Comparison of ENCODE assay signal across 8 mouse cellular contexts in the genomic region with DNA sequence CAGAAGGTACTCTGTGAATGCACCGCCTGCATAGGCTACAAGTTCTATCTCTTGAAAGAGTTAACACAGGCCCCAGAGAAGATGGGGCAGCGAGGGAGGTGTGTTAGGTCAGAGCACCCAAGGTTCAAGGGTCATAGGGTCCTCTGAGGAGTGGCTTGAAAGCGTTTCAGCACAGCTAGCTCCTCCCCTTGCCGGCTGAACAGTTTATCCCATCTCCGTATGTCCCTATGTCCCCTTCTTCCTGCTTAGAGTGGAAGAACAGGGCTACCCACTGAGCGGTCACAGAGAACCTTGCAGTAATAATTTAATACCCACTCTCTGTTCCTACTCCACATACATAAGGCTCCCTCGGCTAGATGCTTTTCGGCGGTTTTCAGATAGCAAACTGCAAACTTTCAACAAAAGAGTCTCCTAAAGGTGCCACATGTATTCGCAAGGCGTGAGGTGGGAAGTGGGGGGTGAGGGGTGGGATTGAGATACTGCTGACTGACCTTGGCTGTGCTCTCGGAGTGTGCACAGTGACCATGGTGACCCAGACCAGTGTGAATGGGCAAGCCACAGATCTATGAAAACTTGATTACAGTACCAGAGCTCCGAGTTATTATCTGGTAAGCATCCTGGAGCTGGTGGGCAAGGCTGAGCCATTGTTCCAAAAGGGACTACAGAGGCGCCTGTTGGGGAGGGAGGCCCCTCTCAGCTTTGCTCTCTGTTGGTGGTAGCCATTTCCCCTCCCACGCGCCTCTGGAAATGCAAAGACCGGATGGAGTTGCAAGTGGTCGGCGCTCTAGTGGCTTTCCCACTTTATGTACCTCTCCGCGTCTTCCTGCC. TPM values are rescaled to one million over a fixed set of nuclear protein-coding genes. Genes with fewer than 3 reads are reported as not detected.
DNase-seq lines count a peak whose midpoint lies in the region; ATAC-seq and TF ChIP-seq lines count a peak whose summit lies in the region.

Gene Scd2, plus strand, starts transcription at position 734 of the 828 bp plus-strand sequence.

- peaks cover 31% of the 10 kb centered on the region for H3K4me1 ChIP-seq in lung, embryonic 14.5 days (ENCODE audit: insufficient read depth)
- peaks cover 57% of the 10 kb centered on the region for H3K4me1 ChIP-seq in forebrain, embryonic 13.5 days
- H3K4me1 ChIP-seq in liver, embryonic 16.5 days (ENCODE audit: control insufficient read depth, low read depth, low read length): peaks cover 55% of the 10 kb centered on the region
- peaks cover 7% of the 10 kb centered on the region; the same call in 1 of the 2 replicates for H3K4me1 ChIP-seq in stomach, postnatal 0 days (replicated peaks; ENCODE audit: control insufficient read depth, insufficient read depth)

- peak within 1 kb of the TSS; percentile 90 for H3K4me2 ChIP-seq in lung, embryonic 14.5 days
- H3K4me2 ChIP-seq in forebrain, embryonic 13.5 days: peak within 1 kb of the TSS; percentile 99
- peak within 1 kb of the TSS; percentile 91 for H3K4me2 ChIP-seq in liver, embryonic 16.5 days (ENCODE audit: low read depth, low read length)
- H3K4me2 ChIP-seq in stomach, postnatal 0 days (replicated peaks; ENCODE audit: low read depth): peak within 1 kb of the TSS; percentile 75

- H3K27ac ChIP-seq in lung, embryonic 14.5 days (ENCODE audit: low read depth): peak within 1 kb of the TSS; percentile 95
- peak within 1 kb of the TSS; percentile 99 for H3K27ac ChIP-seq in forebrain, embryonic 13.5 days
- peak within 1 kb of the TSS; percentile 93 for H3K27ac ChIP-seq in liver, embryonic 16.5 days (ENCODE audit: low read length)
- peak within 1 kb of the TSS; percentile 92 for H3K27ac ChIP-seq in stomach, postnatal 0 days (replicated peaks)

- no peak for TF ChIP-seq CTCF in lung, embryonic 14.5 days (IDR thresholded peaks at IDR 0.05; ENCODE audit: low read depth)
- TF ChIP-seq CTCF in stomach, postnatal 0 days (IDR thresholded peaks at IDR 0.05; ENCODE audit: low read depth): no peak

- TF ChIP-seq EP300 in stomach, postnatal 0 days (optimal IDR thresholded peaks at IDR 0.05): no peak

- WGBS in lung, embryonic 14.5 days: 2% methylated on average over 21 of the region's 21 CpGs
- 1% methylated on average over 21 of the region's 21 CpGs for WGBS in forebrain, embryonic 13.5 days
- WGBS in liver, embryonic 16.5 days (ENCODE audit: insufficient replicate concordance): 2% methylated on average over 21 of the region's 21 CpGs
- 5% methylated on average over 21 of the region's 21 CpGs for WGBS in stomach, postnatal 0 days

- H3K36me3 ChIP-seq in lung, embryonic 14.5 days (ENCODE audit: insufficient read depth): peaks cover 33% of the 10 kb centered on the region
- H3K36me3 ChIP-seq in forebrain, embryonic 13.5 days (ENCODE audit: poor library complexity, severe bottlenecking): peaks cover 34% of the 10 kb centered on the region
- H3K36me3 ChIP-seq in liver, embryonic 16.5 days (ENCODE audit: control insufficient read depth, insufficient read depth): peaks cover under 1% of the 10 kb centered on the region; the same call in 1 of the 2 replicates
- H3K36me3 ChIP-seq in stomach, postnatal 0 days (ENCODE audit: control insufficient read depth, insufficient read depth, low read length): peaks cover 9% of the 10 kb centered on the region; the same call in 1 of the 2 replicates

- peak within 1 kb of the TSS; percentile 81 for H3K4me3 ChIP-seq in lung, embryonic 14.5 days (ENCODE audit: low read depth, low read length)
- peak within 1 kb of the TSS; percentile 94 for H3K4me3 ChIP-seq in forebrain, embryonic 13.5 days
- peak within 1 kb of the TSS; percentile 79 for H3K4me3 ChIP-seq in liver, embryonic 16.5 days (ENCODE audit: low read depth, low read length)
- peak within 1 kb of the TSS; percentile 71 for H3K4me3 ChIP-seq in stomach, postnatal 0 days (ENCODE audit: low read depth, low read length)

- ATAC-seq in lung, embryonic 14.5 days (ENCODE audit: insufficient read depth): no peak
- no peak; the same call in 1 of the 2 replicates for ATAC-seq in forebrain, embryonic 13.5 days
- ATAC-seq in inflammation-experienced regulatory T-cells, adult 6 months: peak; percentile 35
- ATAC-seq in liver, embryonic 16.5 days (ENCODE audit: low read depth): peak; percentile 40
- ATAC-seq in stomach, postnatal 0 days (ENCODE audit: low FRiP score, low TSS enrichment): peak; percentile 6; the same call in 1 of the 2 replicates

- peak within 1 kb of the TSS; percentile 83 for H3K9ac ChIP-seq in lung, embryonic 14.5 days
- H3K9ac ChIP-seq in forebrain, embryonic 13.5 days: peak within 1 kb of the TSS; percentile 99
- H3K9ac ChIP-seq in liver, embryonic 16.5 days (ENCODE audit: low read depth, low read length): peak within 1 kb of the TSS; percentile 80
- peak within 1 kb of the TSS; percentile 64 for H3K9ac ChIP-seq in stomach, postnatal 0 days (ENCODE audit: low read length)

- no peaks in the 10 kb centered on the region for H3K27me3 ChIP-seq in lung, embryonic 14.5 days (ENCODE audit: insufficient read depth, low read length)
- no peaks in the 10 kb centered on the region for H3K27me3 ChIP-seq in forebrain, embryonic 13.5 days
- no peaks in the 10 kb centered on the region for H3K27me3 ChIP-seq in liver, embryonic 16.5 days (ENCODE audit: control insufficient read depth, insufficient read depth, low read depth, low read length)
- no peaks in the 10 kb centered on the region for H3K27me3 ChIP-seq in stomach, postnatal 0 days (ENCODE audit: control insufficient read depth, insufficient read depth, low read length)

- peak; percentile 60 for DNase-seq in lung, embryonic 14.5 days
- no peak for DNase-seq in lung, postnatal 4 days
- no peak for DNase-seq in adrenal gland, adult 18-20 months (ENCODE audit: low spot score in 2 of 2)
- no peak for DNase-seq in stomach, postnatal 0 days (ENCODE audit: low spot score)
- DNase-seq in cerebellum, adult 9-11 months: no peak

- no peaks in the 10 kb centered on the region for H3K9me3 ChIP-seq in lung, embryonic 14.5 days (ENCODE audit: low read depth, low read length)
- H3K9me3 ChIP-seq in forebrain, embryonic 13.5 days (replicated peaks): no peaks in the 10 kb centered on the region
- H3K9me3 ChIP-seq in liver, embryonic 16.5 days (replicated peaks; ENCODE audit: control insufficient read depth, low read length): no peaks in the 10 kb centered on the region
- no peaks in the 10 kb centered on the region for H3K9me3 ChIP-seq in stomach, postnatal 0 days (ENCODE audit: control insufficient read depth, low read length)

RNA-seq across cellular contexts. Expression of gene Scd2, which starts in this region (rescaled TPM):
- polyA plus RNA-seq in lung, embryonic 14.5 days (2014; fragmentation: Nextera tagmentation; extraction: Ambion mirVana): 248 and 257 TPM in 2 replicates
- 100 to 1,000 TPM; 836 to 847 TPM for total RNA-seq in adrenal gland, adult 18-20 months (2021)
- 247 and 288 TPM in 2 replicates for polyA plus RNA-seq in forebrain, embryonic 13.5 days (2015; fragmentation: Nextera tagmentation; extraction: Ambion mirVana)
- 10 to 100 TPM; 24.8 to 27.3 (median 25.3) TPM for polyA plus RNA-seq in inflammation-experienced regulatory T-cells, adult 6 months (2017; shearing (Covaris generic))
- polyA plus RNA-seq in liver, embryonic 16.5 days (2015; fragmentation: Nextera tagmentation; extraction: Ambion mirVana): 131 and 147 TPM in 2 replicates
- polyA plus RNA-seq in stomach, postnatal 0 days (2015; fragmentation: Nextera tagmentation; extraction: Ambion mirVana): 29.5 and 34.0 TPM in 2 replicates

Comparison
In these comparisons a context has a peak if more than half of its experiments do, and no peak if none do; other contexts are left out.
1. ATAC-seq: peak in inflammation-experienced regulatory T-cells, adult 6 months (single experiment), liver, embryonic 16.5 days (single experiment) and stomach, postnatal 0 days (single experiment); none in lung, embryonic 14.5 days (single experiment) and forebrain, embryonic 13.5 days (single experiment).
2. Peak in every context shown above with its lines, with median percentiles within 50 percentile points of each other: H3K27ac ChIP-seq, H3K4me2 ChIP-seq, H3K4me3 ChIP-seq and H3K9ac ChIP-seq.